Mouse (Mus musculus) megakaryocyte, embryonic 14.5 days (primary cell): Measurements from ENCODE around the gene Ttc21b. TPM values are rescaled to one million over a fixed set of nuclear protein-coding genes. Genes with fewer than 3 reads are reported as not detected.

Experiments used
- H3K27me3 ChIP-seq: replicated peaks from 2 replicates; pipeline ENCODE3; 2012; ENCODE audit warnings: inconsistent platforms
- H3K36me3 ChIP-seq: replicated peaks from 2 replicates; pipeline ENCODE3; 2012; ENCODE audit warnings: low read length, inconsistent platforms, mixed read lengths
- H3K4me1 ChIP-seq: 2 replicates; pipeline ENCODE4 v1.6.1; 2012; ENCODE audit warnings: inconsistent platforms
- H3K4me3 ChIP-seq: replicated peaks from 2 replicates; pipeline ENCODE3; 2012; ENCODE audit warnings: moderate library complexity, mild to moderate bottlenecking, inconsistent platforms
- H3K9me3 ChIP-seq: 2 replicates; pipeline ENCODE4 v1.6.1; 2012; ENCODE audit warnings: inconsistent platforms
- FLI1 ChIP-seq: IDR thresholded peaks from 2 replicates; pipeline ENCODE4 v1.6.1; 2012; ENCODE audit warnings: low read length, inconsistent platforms, mixed read lengths
- GATA1 ChIP-seq: IDR thresholded peaks from 3 replicates; pipeline ENCODE4 v1.6.1; 2012; ENCODE audit warnings: mixed read lengths, low read length, inconsistent platforms, borderline replicate concordance
- polyA plus RNA-seq: library from polyadenylated mRNA; stranded (reverse); fragments of >175 nt; gene quantifications from 2 replicates; pipeline ENCODE4 v1.2.3, GENCODE M21; 2012; ENCODE audit warnings: low replicate concordance; ENCODE audit not compliant: insufficient read depth

Ttc21b gene
- polyA plus RNA-seq, 1 experiment = 0.39 TPM

- Histone ChIP-seq H3K27me3 (no peaks in the 10 kb centered on the region), H3K4me1 (no peaks in the 10 kb centered on the region), H3K36me3 (no peaks in the 10 kb centered on the region), H3K9me3 (0 out of 2 replicates have a peak, but pooled peaks cover 2% of the 10 kb centered on the region), H3K4me3 (no peak overlapping the region)
- TF ChIP-seq GATA1 (no peak), FLI1 (no peak)
Observed at GRCm38 (mm10) chr2:66177017-66177416, 79.4 kb downstream of the Ttc21b start.

DNA sequence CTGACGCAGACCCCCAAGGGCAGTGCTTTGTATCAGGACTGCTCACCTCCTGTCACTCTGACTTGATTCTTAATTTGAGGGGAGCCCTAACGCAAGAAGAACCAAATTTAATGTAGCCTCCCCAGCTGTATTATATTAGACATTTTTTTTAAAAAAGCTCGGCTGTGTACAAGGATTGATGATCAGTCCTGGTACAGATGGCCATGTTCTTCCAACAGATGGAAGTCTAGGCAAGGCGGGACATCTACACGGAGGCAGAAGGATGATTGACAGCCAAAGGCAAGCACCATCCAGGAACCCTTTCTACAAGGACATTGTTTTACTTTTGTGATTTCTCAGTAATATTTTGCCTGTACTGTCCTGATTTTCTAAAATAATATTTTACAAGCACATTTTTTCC is 83.3 kb downstream of the Ttc21b start:
- no peaks in the 10 kb centered on the region for H3K4me1 ChIP-seq
- no peak overlapping the region for H3K4me3 ChIP-seq
- H3K27me3 ChIP-seq = no peaks in the 10 kb centered on the region
- H3K9me3 ChIP-seq = no peaks in the 10 kb centered on the region
- no peak for TF ChIP-seq GATA1
- no peak for TF ChIP-seq FLI1
- H3K36me3 ChIP-seq = no peaks in the 10 kb centered on the region

- Histone ChIP-seq H3K9me3 (no peaks in the 10 kb centered on the region), H3K4me1 (no peaks in the 10 kb centered on the region), H3K36me3 (no peaks in the 10 kb centered on the region), H3K27me3 (no peaks in the 10 kb centered on the region), H3K4me3 (no peak overlapping the region)
- no peak for TF ChIP-seq FLI1
- no peak for TF ChIP-seq GATA1
Observed at GRCm38 (mm10) chr2:66171643-66172042, 84.8 kb downstream of the Ttc21b start.

DNA sequence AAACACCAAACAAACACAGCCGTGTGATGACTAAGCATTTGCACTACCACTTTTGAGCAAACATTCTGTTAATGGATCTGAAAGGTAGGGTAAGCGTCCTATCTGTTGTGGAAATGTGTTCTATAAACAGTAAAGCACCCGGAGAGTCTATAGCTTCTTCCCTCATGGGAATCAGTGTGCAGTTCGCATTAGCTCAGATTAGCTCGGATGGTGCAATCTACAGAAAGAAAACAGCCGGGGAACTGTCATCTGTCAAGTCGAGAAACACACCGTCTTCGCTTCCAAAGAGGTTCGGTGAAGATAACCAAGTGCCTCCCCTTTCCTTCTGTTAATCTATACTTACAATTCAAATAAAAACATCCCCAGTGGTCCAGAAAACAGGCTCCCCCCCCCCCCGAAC is 85.7 kb downstream of the Ttc21b start:
- Histone ChIP-seq H3K36me3 (no peaks in the 10 kb centered on the region), H3K9me3 (no peaks in the 10 kb centered on the region), H3K27me3 (no peaks in the 10 kb centered on the region), H3K4me3 (no peak overlapping the region), H3K4me1 (no peaks in the 10 kb centered on the region)
- no peak for TF ChIP-seq GATA1

- Histone ChIP-seq H3K36me3 (no peaks in the 10 kb centered on the region), H3K4me1 (no peaks in the 10 kb centered on the region), H3K4me3 (no peak overlapping the region), H3K9me3 (no peaks in the 10 kb centered on the region), H3K27me3 (no peaks in the 10 kb centered on the region)
- no peak for TF ChIP-seq FLI1
- TF ChIP-seq GATA1 = no peak
Observed at GRCm38 (mm10) chr2:66165025-66165424, 91.4 kb downstream of the Ttc21b start.

DNA sequence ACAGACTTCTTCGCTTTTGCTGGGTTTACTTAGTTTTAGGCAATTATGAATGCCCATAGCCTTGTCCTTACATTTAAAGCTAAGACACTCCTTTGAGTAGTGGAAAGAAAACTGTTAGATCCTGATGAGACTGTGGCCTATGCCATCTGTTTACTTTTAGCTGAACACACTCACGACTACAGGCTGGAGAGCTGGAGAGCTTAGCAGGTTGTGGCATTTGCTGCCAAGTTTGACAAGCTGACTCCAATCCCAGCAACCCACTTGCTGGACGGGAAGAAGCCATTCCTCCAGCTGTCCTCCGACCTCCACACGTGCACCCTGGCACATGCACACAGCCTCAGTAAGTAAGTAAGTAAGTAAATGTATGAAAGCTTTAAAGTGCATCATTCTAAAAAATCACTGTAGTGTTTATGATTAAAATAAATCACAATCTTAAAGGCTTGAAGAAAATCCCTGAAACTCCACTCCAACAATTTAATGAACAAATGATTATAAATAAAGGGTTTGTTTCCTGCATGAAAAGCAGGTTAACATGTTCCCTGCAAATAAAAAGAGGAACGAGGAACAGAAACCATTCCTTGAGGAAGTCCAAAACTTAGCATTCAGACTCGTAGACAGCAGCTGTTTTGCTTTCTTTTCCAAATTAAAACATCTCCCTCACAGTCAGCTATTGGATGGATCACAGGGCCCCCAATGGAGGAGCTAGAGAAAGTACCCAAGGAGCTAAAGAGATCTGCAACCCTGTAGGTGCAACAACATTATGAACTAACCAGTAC is 98.1 kb downstream of the Ttc21b start:
- Histone ChIP-seq H3K4me1 (no peaks in the 10 kb centered on the region), H3K9me3 (no peaks in the 10 kb centered on the region), H3K27me3 (no peaks in the 10 kb centered on the region), H3K4me3 (no peak overlapping the region), H3K36me3 (no peaks in the 10 kb centered on the region)
- TF ChIP-seq GATA1 (no peak), FLI1 (no peak)

GRCm38 (mm10) chr2:66151436-66151835 is 105.0 kb downstream of the Ttc21b start:
- TF ChIP-seq FLI1 (no peak), GATA1 (no peak)

DNA sequence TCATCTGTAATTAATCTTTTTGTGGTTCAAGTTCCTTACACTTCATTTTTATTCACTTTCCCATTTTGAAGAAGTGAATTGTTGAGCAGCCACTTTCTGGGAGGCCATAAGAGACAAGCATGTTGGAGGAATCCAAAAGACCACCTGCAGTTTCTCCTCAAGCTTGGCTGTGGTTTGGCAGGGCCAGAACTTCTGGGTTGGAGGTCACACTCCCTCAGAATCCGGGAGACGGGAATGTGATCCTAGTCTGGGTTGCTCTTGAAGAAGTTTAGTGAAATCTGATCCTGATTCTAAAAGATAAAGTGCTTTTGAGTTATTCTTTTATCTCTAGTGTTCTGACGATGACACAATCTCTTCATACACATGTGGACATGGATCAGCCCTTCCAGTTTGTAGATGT is 105.9 kb downstream of the Ttc21b start:
- no peaks in the 10 kb centered on the region for H3K4me1 ChIP-seq
- TF ChIP-seq FLI1 = no peak
- no peak for TF ChIP-seq GATA1
- H3K9me3 ChIP-seq = no peaks in the 10 kb centered on the region
- no peaks in the 10 kb centered on the region for H3K27me3 ChIP-seq
- H3K4me3 ChIP-seq = no peak overlapping the region
- H3K36me3 ChIP-seq = no peaks in the 10 kb centered on the region

More at GRCm38 (mm10) chr2:66151436-66151835, 105.0 kb downstream of the Ttc21b start:
- Histone ChIP-seq H3K4me3 (no peak overlapping the region), H3K36me3 (no peaks in the 10 kb centered on the region), H3K27me3 (no peaks in the 10 kb centered on the region), H3K9me3 (no peaks in the 10 kb centered on the region), H3K4me1 (no peaks in the 10 kb centered on the region)

GRCm38 (mm10) chr2:66148654-66149230 is 107.7 kb downstream of the Ttc21b start:
- no peak for TF ChIP-seq GATA1
- no peak for TF ChIP-seq FLI1
- H3K36me3 ChIP-seq = no peaks in the 10 kb centered on the region
- H3K4me1 ChIP-seq = no peaks in the 10 kb centered on the region
- H3K27me3 ChIP-seq = no peaks in the 10 kb centered on the region
- H3K9me3 ChIP-seq = no peaks in the 10 kb centered on the region
- no peak overlapping the region for H3K4me3 ChIP-seq

GRCm38 (mm10) chr2:66146473-66146872 is 109.9 kb downstream of the Ttc21b start:
- TF ChIP-seq FLI1 (no peak), GATA1 (no peak)
- Histone ChIP-seq H3K4me3 (no peak overlapping the region), H3K27me3 (no peaks in the 10 kb centered on the region), H3K4me1 (no peaks in the 10 kb centered on the region), H3K9me3 (no peaks in the 10 kb centered on the region), H3K36me3 (no peaks in the 10 kb centered on the region)
